Mouse (Mus musculus) megakaryocyte, embryonic 14.5 days (primary cell): ENCODE results near the gene Arhgap1.

ENCODE experiments used
- FLI1 ChIP-seq: IDR thresholded peaks from 2 replicates; pipeline ENCODE4 v1.6.1; 2012; ENCODE audit warnings: low read length, inconsistent platforms, mixed read lengths
- GATA1 ChIP-seq: IDR thresholded peaks from 3 replicates; pipeline ENCODE4 v1.6.1; 2012; ENCODE audit warnings: mixed read lengths, low read length, inconsistent platforms, borderline replicate concordance

DNA sequence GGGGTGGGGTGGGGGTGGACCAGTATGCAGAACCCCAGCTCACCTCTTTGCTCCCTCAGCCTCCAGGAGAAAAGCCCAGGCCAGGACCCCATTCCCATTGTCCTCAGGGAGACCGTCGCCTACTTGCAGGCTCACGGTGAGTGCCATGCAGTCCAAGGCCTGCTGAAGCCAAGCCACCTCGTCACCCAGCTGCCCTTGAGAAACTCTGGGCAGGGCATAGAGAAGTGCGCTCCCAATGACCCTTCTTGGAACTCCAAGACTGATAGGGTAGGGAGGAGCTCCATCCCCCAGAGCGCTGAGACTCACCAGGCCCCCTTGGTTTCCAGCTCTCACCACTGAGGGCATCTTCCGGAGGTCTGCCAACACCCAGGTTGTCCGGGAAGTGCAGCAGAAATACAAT lies 19.7 kb downstream of the Arhgap1 start:
- no peak for TF ChIP-seq GATA1
- TF ChIP-seq FLI1: no peak
